Mouse (Mus musculus): ENCODE results near the gene Pnck.

Gene Pnck

DNA sequence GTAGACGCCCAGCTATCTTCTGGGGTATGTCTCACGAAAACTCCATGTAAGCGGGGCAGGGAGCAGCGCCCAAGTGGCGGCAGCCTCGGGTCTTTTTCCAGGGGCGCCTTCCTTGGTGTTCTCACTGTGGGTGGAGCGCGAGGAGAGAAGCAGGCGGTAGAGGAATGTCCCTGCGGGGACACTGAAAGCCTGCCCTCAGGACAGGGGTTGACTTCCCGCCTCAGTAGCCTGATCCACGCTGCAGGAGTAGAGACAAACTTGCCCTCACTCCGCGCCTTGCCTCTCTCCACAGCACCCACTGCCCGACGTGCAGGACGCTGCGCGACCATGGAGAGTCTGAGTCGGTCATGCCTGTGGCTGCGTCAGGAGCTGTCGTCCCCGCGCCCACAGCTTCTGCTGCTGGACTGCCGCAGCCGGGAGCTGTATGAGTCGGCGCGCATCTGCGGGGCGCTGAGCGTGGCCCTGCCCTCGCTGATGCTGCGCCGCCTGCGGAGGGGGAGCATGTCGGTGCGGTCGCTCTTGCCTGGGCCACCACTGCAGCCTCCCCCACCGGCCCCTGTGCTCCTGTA is 19.9 kb downstream of the Pnck start:
- no peak for DNase-seq (ENCODE audit: low spot score)

- DNase-seq (ENCODE audit: low spot score), result no peak
Observed at GRCm38 (mm10) chrX:73639255-73639675, 20.7 kb downstream of the Pnck start, which contains the start of gene Dusp9. TSS of gene Dusp9 (plus strand) at chrX:73639419.

DNA sequence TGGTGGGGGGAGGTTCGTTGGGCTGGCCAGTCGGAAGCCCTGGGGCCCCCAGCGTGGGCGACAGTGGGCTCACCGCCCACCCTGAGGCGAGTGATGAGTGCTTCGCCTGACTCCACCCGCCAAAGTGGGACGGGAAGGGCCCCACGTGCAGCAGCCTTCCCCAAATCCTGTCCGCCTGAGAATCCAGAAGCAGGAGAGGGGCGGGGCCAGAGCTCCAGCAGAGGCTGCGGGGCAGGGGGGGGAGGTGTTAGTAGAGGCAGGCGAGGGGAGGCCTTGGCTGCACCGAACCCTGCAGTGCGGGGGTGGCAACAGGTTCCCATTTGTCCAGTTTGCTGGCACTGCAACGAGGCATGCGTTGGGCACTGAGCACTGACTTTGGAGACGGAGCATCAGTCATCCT is 22.5 kb downstream of the Pnck start:
- no peak for DNase-seq (ENCODE audit: low spot score)

DNA sequence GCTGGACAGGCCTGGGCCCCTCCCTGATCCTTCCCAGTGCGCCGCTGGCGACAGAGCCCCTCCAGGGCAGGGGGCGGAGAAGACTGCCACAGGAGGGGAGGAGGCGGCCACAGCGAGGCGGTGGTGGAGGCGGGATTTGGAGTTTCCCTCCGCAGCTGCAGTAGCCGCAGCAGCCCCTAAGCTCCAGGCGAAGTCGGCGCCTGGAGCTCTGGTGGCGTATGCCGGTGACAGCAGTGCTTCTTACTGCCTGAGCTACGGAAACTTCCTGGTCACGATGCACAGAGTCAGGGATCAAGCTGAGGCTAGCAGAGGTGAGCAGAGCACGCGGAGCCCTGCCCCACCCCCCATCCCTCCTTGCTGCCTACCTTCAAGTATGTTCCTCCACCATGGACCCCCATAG is 24.5 kb downstream of the Pnck start:
- DNase-seq (ENCODE audit: low spot score), result no peak

GRCm38 (mm10) chrX:73626981-73627380 is 32.9 kb downstream of the Pnck start:
- DNase-seq (ENCODE audit: low spot score), result no peak

GRCm38 (mm10) chrX:73619890-73620289 is 40.0 kb downstream of the Pnck start:
- DNase-seq (ENCODE audit: low spot score), result no peak

DNA sequence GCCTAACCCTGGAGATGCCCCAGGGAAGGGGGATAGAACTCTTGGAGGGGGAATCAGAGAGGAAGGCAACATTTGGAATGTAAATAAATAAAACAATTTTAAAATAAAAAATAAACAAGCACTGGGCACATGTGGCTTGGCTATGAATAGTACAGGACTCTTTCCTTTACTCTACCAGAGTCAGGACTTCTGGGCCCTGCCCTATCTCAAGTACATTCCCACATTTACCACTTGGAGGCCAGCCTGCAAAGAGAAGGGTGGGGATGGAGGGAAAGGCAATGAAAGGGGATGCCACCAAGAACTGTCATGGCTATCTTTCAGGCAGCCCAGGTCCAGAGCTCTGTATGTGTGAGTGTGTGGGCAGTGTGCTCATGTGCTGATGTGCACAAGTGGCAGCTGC is 40.5 kb downstream of the Pnck start:
- DNase-seq (ENCODE audit: low spot score), result no peak

- no peak for DNase-seq (ENCODE audit: low spot score)
Observed at GRCm38 (mm10) chrX:73615876-73616275, 44.0 kb downstream of the Pnck start.

DNA sequence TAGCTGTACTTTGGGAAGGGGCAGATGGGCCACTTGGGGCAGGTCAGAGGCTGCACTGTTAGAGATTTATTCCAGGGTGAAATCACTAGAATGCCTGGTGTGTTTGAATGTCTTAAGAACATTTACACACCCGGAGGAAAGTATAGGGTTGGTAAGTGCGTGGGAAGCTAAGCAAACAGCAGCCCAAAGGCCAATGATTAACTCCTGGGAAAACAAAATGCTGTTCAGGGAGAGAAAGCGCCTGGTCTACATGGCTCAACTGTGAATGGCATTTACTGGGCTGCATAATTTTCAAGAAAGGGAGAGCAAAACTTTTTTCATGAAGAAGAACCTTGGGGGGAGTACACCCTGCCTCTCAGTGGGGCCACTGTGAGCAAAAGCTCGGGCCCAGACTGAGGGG is 46.3 kb downstream of the Pnck start:
- DNase-seq (ENCODE audit: low spot score), result no peak
